Mouse (Mus musculus): ENCODE results near the gene Zp1.

- TF ChIP-seq CTCF (IDR thresholded peaks at IDR 0.05; ENCODE audit: low read depth) (no peak), EP300 (IDR thresholded peaks at IDR 0.05; ENCODE audit: low read depth) (no peak)
Observed at GRCm38 (mm10) chr19:10968578-10968977, 48.1 kb upstream of the Zp1 start.

Data from heart, postnatal 0 days (tissue).